Mouse (Mus musculus) regulatory T cell (primary cell): Measurements from ENCODE around the gene Emilin1.

ENCODE experiments used
- in situ Hi-C: fragments of 300-600 bp; cut with MboI, MseI; formaldehyde crosslinking; loops from one replicate; pipeline ENCODE4 v1.15.1; 2025; ENCODE audit warnings: high pct_unique_total_duplicates

Gene Emilin1

DNA sequence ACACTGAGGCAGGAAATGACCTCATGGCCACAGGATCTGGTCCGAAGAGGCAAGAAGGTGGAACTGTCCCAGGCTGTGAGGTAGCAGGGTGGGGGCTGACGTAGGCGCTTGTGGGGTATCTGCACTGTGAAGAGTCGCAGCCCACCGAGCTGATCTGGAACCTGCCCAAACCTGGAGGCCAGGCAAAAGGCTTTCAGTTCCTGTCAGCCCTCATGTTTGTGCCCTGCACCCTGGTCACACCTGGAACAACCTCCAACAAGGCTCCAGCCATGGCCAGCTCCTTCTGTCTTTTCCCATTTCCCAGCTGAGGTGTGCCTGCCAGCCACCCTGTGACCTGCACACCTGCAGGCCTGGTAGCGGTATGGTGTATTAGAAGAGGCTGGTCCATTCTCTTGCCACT, 44.7 kb downstream of the Emilin1 start:
- in situ Hi-C loops, result no loop called here

DNA sequence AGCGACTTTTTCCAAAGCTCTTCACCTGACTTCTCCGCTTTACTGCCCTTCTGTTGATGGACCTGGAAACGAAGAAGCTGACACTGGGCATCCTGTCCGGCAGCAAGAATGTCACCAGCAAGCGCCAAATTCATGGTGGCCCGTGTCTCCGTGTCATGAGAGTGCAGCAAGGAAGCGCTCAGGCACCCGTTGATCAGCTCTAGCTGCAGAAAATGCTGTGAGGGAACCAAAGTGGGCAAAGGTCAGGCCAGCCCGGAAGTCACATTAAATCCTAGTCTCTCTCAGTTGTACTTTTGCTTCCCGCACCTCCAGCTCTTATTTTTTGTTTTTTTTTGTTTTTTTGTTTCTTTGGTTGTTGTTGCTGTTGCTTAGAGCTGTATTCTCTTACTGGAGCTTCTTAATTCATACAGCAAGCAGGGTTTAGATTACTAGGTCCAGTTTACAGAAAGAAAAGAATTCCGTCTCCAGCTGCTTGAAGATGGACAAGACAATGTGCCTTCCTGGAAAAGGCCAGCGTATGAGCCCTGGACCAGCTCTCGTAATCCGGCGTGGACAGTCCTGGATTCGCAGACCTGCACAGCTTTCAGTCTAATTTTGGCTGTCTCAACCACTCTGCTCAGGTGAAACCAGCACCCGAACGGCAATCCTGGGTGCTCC, 46.1 kb downstream of the Emilin1 start:
- in situ Hi-C loops, result no loop called here

DNA sequence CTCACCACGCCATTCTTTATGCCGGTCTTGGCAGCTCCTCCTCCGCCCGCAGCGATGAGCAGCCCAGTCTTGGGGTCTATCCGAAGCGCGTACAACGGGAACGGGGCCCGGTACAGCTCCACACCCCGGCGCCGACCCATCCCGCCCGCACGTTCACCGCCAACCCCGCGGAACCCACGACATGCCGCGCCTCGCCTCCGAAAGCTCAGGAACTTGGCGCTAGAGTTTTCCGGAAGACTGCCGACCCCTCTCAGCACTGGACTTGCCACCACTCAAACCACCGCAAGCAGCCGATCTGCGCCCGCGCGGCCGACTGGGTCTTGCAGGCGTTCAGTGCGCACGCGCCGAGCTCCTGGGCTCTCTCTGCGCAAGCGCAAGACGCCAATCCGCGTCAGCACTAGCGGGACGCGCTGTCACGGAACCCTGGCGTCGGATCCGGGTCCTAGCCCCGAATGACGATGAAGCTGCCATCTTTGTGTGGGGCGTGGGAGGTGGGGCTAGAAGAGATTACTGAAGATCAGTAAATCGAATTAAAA, 46.8 kb downstream of the Emilin1 start, which contains the start of gene Preb:
Gene Preb, minus strand, starts transcription at position 396 of the 536 bp plus-strand sequence.
- in situ Hi-C loops, result no loop called here

DNA sequence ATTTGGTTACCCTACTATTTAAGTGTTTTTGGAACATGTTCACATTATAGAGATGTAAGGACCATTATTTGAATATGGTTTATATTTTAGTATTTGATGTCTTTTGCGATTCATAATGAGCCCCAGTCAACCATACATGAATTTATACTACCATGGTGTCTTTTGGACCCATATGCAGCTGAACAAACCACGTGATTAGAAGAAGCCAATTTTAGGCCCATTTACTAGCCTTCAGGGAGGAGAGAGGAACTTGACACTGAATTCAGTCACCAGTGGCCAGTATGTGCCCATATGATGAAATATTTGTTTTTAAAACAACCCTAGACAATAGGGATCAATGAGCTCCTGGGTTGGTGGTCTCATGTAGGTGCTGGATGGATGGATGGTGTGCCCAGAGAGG, 47.6 kb downstream of the Emilin1 start:
- in situ Hi-C loops, result no loop called here

DNA sequence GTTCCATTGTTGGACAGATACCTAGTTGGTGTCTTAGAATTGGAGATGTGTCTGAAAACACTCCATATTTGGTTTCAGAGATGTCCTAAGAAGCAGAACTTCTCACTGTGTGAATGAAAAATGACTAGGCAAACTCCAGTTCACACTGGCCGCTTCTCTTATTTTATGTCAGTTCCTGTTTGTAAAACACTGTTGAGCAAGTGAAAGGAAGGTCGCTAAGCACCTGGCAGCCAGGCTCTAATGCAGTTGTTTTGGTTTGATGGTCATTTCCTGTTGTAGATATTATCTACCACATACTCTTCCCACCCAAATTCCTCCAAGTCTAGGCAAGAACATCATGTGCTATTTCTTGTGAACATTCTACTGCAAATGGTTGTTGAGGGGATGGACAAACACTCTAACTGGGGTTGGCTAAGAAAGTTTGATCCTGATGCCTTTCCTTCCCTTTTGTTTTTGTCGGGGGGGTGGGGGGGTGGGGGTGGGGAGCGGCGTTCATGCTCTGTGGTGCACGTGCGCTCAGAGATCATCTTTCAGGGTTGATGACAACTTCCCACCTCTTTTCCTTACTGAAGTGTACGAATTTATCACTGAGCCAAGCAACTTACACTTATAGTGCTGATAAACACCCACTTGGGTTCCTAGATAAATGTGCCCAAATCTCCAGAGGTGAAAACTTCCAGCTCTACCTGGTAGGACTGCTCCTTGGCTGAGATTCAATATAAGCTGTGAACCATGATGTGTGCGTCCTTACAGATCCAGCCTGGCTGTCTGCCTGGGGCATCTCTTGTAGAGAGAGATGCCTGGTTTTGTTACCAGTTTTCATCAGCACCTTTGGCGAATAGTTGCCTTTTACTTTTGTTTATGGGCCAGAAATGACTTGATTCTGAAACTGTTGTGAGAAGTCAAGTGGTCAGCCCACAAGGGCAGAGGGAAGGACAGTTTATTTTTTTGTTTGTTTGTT, 48.6 kb downstream of the Emilin1 start:
- in situ Hi-C loops, result no loop called here

DNA sequence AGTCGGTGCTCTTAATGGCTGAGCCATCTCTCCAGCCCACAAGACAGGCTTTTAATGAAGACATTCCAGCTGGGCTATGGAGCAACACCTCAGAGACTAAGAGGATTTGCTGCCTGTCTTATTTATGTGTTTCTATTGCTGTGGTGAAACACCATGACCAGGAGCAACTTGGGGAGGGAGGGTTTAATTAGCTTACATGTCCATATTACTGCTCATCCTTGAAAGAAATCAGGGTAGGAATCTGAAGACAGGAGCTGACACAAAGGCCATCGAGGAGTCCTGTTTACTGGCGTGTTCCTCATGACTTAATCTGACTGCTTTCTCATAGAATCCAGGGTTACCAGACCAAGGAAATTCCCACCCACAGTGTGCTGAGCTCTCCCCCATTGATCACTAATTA, 50.7 kb downstream of the Emilin1 start:
- in situ Hi-C loops, result no loop called here

DNA sequence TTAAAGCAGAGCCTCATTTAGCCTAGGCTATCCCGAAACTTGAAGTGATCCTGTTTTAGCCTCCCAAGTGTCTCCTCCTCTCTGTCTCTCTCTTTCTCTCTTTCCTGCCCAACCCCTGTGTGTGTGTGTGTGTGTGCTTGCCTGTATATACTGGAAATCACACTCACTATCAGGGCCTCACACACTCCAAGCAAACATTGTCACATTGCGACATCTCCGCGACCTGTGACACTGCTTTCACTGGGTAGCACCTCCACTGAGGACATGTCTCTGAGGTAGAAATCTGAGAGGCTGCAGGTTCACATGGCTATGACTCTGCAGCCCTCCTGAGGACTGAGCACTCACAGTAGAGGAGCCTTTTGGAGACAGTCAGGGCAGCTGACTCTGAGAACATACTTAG, 53.0 kb downstream of the Emilin1 start:
- in situ Hi-C loops, result no loop called here

DNA sequence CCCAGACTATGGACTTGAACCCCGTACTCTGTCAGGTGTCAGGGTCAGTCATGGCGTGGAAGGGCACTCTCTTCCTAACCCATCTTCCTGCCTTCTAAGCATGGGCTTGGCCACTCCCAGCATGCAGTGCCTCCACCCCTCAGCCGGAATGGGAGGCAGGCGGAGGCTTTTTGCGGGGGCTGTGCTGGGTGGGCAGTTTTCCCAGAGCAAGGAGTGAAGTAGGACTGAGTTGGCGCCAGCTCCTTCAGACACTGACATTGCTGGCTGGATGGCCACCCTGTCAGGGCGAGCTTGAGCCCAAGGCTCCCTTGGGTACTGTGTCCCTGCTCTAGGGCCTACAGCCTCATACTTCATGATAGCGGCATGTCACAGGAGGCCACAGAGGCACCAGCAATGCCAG, 55.2 kb downstream of the Emilin1 start, which contains the start of gene Tcf23:
Gene Tcf23, plus strand, starts transcription at position 247 of the 400 bp plus-strand sequence.
- in situ Hi-C loops, result no loop called here

DNA sequence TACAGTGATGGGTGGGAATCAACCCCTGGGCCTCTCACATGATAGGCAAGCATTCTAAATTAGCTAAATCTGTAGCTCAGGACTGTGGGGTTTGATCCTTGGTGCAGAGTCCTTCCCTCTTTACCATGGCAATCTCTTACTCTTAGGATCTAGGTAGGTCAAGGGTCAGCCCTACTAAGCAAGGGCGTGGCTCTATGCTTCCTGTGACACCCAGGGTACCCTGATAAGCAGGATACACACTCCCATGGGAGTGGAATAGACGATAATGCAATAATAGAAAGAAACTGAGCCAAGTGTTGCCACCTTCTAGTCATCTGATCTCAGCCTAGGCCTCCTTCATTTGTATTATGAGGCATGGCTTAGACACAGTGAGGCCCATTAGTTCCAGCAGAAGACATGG, 56.2 kb downstream of the Emilin1 start:
- in situ Hi-C loops, result no loop called here
